Mouse (Mus musculus) C2C12 (cell line): ENCODE results near the gene Syn3.

Experiments used
- CTCF ChIP-seq: IDR thresholded peaks from one replicate; pipeline ENCODE4 v1.5.1; 2011; ENCODE audit not compliant: control insufficient read depth, insufficient read depth, insufficient read length
- MYOD1 ChIP-seq: IDR thresholded peaks from one replicate; pipeline ENCODE4 v1.6.1; 2011; ENCODE audit warnings: low read depth; ENCODE audit not compliant: control insufficient read depth, insufficient read length
- MYOG ChIP-seq: IDR thresholded peaks from one replicate; pipeline ENCODE4 v1.6.1; 2011; ENCODE audit not compliant: control insufficient read depth, insufficient read length; ENCODE audit errors: extremely low read depth
- USF1 ChIP-seq: IDR thresholded peaks from one replicate; pipeline ENCODE4 v1.6.1; 2011; ENCODE audit warnings: low read depth, mild to moderate bottlenecking, control low read depth, moderate library complexity

- no peak for TF ChIP-seq MYOG
- no peak for TF ChIP-seq CTCF
- no peak for TF ChIP-seq MYOD1
- no peak for TF ChIP-seq USF1
Observed at GRCm38 (mm10) chr10:86315513-86315912, 183.2 kb downstream of the Syn3 start.
